Mouse (Mus musculus): ENCODE data around the gene Sh2d6.
"Not testable (repeated sequence)": the region's sequence is repeated elsewhere in the genome, so short reads cannot be mapped to it uniquely, and the experiment has no call there.

Sh2d6 gene

GRCm38 (mm10) chr6:72503939-72504338 lies 17.6 kb downstream of the Sh2d6 start:
- in situ Hi-C loops (cut with MboI, MseI) = no loop called here

- in situ Hi-C loops (cut with MboI, MseI) = no loop called here
Measured at GRCm38 (mm10) chr6:72503309-72503708, 18.2 kb downstream of the Sh2d6 start.

- in situ Hi-C loops (cut with MboI, MseI) = no loop called here
Measured at GRCm38 (mm10) chr6:72498950-72499349, 22.6 kb downstream of the Sh2d6 start.

- in situ Hi-C loops (cut with MboI, MseI) = no loop called here
Measured at GRCm38 (mm10) chr6:72492892-72493291, 28.6 kb downstream of the Sh2d6 start.

GRCm38 (mm10) chr6:72491151-72491550 lies 30.4 kb downstream of the Sh2d6 start:
- in situ Hi-C loops (cut with MboI, MseI) = no loop called here

GRCm38 (mm10) chr6:72489534-72489933 lies 32.0 kb downstream of the Sh2d6 start:
- in situ Hi-C loops (cut with MboI, MseI) = no loop called here

- in situ Hi-C loops (cut with MboI, MseI) = no loop called here
Measured at GRCm38 (mm10) chr6:72488850-72489249, 32.7 kb downstream of the Sh2d6 start.

GRCm38 (mm10) chr6:72487282-72487681 lies 34.2 kb downstream of the Sh2d6 start:
- in situ Hi-C loops (cut with MboI, MseI) = no loop called here

GRCm38 (mm10) chr6:72486307-72486706 lies 35.2 kb downstream of the Sh2d6 start:
- in situ Hi-C loops (cut with MboI, MseI) = no loop called here

GRCm38 (mm10) chr6:72484887-72485286 lies 36.6 kb downstream of the Sh2d6 start:
- in situ Hi-C loops (cut with MboI, MseI) = no loop called here

- in situ Hi-C loops (cut with MboI, MseI) = no loop called here
Measured at GRCm38 (mm10) chr6:72482156-72482555, 39.4 kb downstream of the Sh2d6 start.

GRCm38 (mm10) chr6:72480422-72480702 lies 41.1 kb downstream of the Sh2d6 start:
- in situ Hi-C loops (cut with MboI, MseI) = no loop called here

- in situ Hi-C loops (cut with MboI, MseI) = no loop called here
Measured at GRCm38 (mm10) chr6:72479645-72480421, 41.7 kb downstream of the Sh2d6 start.

GRCm38 (mm10) chr6:72478691-72479090 lies 42.8 kb downstream of the Sh2d6 start:
- in situ Hi-C loops (cut with MboI, MseI) = not testable (repeated sequence)

GRCm38 (mm10) chr6:72477621-72478020 lies 43.9 kb downstream of the Sh2d6 start:
- in situ Hi-C loops (cut with MboI, MseI) = no loop called here

GRCm38 (mm10) chr6:72476836-72477235 lies 44.7 kb downstream of the Sh2d6 start:
- in situ Hi-C loops (cut with MboI, MseI) = no loop called here

GRCm38 (mm10) chr6:72475221-72475985 lies 46.1 kb downstream of the Sh2d6 start:
- in situ Hi-C loops (cut with MboI, MseI) = no loop called here

GRCm38 (mm10) chr6:72473264-72474041 lies 48.1 kb downstream of the Sh2d6 start:
- in situ Hi-C loops (cut with MboI, MseI) = no loop called here

- in situ Hi-C loops (cut with MboI, MseI) = no loop called here
Measured at GRCm38 (mm10) chr6:72466171-72466570, 55.3 kb downstream of the Sh2d6 start.

- in situ Hi-C loops (cut with MboI, MseI) = no loop called here
Measured at GRCm38 (mm10) chr6:72465361-72466157, 55.9 kb downstream of the Sh2d6 start.
